Mouse (Mus musculus) forebrain, postnatal 0 days (tissue): ENCODE data around the gene Tmem170b. TPM values are rescaled to one million over a fixed set of nuclear protein-coding genes. Genes with fewer than 3 reads are reported as not detected.

ENCODE experiments used
- ATAC-seq: fragments of 200-750 bp; cut with Nextera tagmentation; 2 replicates; pipeline ENCODE4 v1.8.0; 2017; ENCODE audit warnings: mild to moderate bottlenecking, moderate library complexity
- DNase-seq: peaks from one replicate; pipeline ENCODE4 v3.0.0-alpha.2; 2015
- H3K27ac ChIP-seq: fragments of 300-500 bp; sonication (generic); 2 replicates; pipeline ENCODE4 v1.5.1; 2014; ENCODE audit warnings: low read depth, mild to moderate bottlenecking, antibody characterized with exemption, low read length, moderate library complexity, mixed read lengths
- H3K27me3 ChIP-seq: fragments of 300-500 bp; sonication (generic); 2 replicates; pipeline ENCODE4 v1.6.1; 2014; ENCODE audit warnings: mild to moderate bottlenecking, low read length, mixed read lengths; ENCODE audit not compliant: insufficient read depth
- H3K36me3 ChIP-seq: fragments of 300-500 bp; sonication (generic); 2 replicates; pipeline ENCODE4 v1.6.1; 2014; ENCODE audit warnings: mild to moderate bottlenecking, moderate library complexity; ENCODE audit not compliant: insufficient read depth
- H3K4me1 ChIP-seq: fragments of 300-500 bp; sonication (generic); 2 replicates; pipeline ENCODE4 v1.6.1; 2014; ENCODE audit warnings: antibody characterized with exemption; ENCODE audit not compliant: insufficient read depth
- H3K4me2 ChIP-seq: fragments of 300-500 bp; sonication (generic); 2 replicates; pipeline ENCODE4 v1.6.1; 2014; ENCODE audit warnings: low read depth, mild to moderate bottlenecking, moderate library complexity
- H3K4me3 ChIP-seq: fragments of 300-500 bp; sonication (generic); 2 replicates; pipeline ENCODE4 v1.5.1; 2014; ENCODE audit warnings: low read depth, low read length, mixed read lengths
- H3K9ac ChIP-seq: fragments of 300-500 bp; sonication (generic); 2 replicates; pipeline ENCODE4 v1.6.1; 2014; ENCODE audit warnings: mild to moderate bottlenecking
- H3K9me3 ChIP-seq: fragments of 300-500 bp; sonication (generic); 2 replicates; pipeline ENCODE4 v1.6.1; 2016; ENCODE audit warnings: low read length
- CTCF ChIP-seq: sonication (generic); IDR thresholded peaks from 2 replicates; pipeline ENCODE4 v1.5.1; 2016; ENCODE audit warnings: antibody characterized with exemption, control low read depth, low read depth
- WGBS: fragments of 180-500 bp; shearing (Covaris S2); extraction: QIAGEN DNeasy Blood & Tissue Kit; methylation state at CpG from one replicate; pipeline ENCODE4 v1.1.7; 2014; 5-methylcytosine and 5-hydroxymethylcytosine counted together
- polyA plus RNA-seq: library from polyadenylated mRNA; unstranded; fragments of >200 nt; fragmentation: Nextera tagmentation; extraction: Ambion mirVana; gene quantifications from 2 replicates; pipeline ENCODE4 v1.2.1, GENCODE M21; 2015
- total RNA-seq: library from RNA; depleted of rRNA; stranded (reverse); fragments of >200 nt; gene quantifications from 2 replicates; pipeline ENCODE4 v1.2.3, GENCODE M21; 2014; rRNA removed

Gene Tmem170b
- total and polyA plus RNA-seq, 2 experiments from 2014 or later = 33.7 to 35.6 TPM

- DNase-seq = no peak
- no peak overlapping the region for H3K4me3 ChIP-seq
- H3K27me3 ChIP-seq = no peaks in the 10 kb centered on the region
- H3K9me3 ChIP-seq = no peaks in the 10 kb centered on the region
- H3K4me2 ChIP-seq = no peak overlapping the region
- TF ChIP-seq CTCF = no peak
- no peak for ATAC-seq
- H3K36me3 ChIP-seq = no peaks in the 10 kb centered on the region
- 86% methylated on average over 6 of the region's 6 CpGs for WGBS
- H3K4me1 ChIP-seq = no peaks in the 10 kb centered on the region
- no peak overlapping the region for H3K27ac ChIP-seq
- H3K9ac ChIP-seq = no peak overlapping the region
Observed at GRCm38 (mm10) chr13:41689055-41689454, 83.3 kb downstream of the Tmem170b start.

DNA sequence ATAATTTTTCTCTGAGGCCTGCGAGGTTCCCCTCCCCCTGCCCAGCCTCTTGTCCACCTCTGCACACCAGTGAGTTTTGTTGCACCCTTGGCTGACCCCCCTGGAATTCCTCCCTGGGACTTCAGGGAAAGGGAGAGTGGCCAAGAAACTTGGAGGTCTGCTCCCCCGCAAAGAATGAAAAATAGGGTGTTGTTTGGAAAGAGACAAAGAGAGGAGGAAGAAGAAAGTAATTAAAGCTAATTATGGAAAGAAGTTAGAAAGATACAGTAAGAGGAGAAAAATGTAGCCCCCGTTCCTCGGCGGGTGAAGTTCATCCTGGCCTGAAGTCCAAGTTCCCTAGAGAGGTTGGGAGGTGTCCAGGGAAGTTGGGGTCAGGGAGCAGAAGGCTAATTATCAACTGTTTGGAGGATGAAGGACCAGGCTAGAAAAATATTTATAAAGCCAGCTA lies 83.9 kb downstream of the Tmem170b start:
- Histone ChIP-seq H3K9ac (no peak overlapping the region), H3K36me3 (no peaks in the 10 kb centered on the region), H3K4me1 (no peaks in the 10 kb centered on the region), H3K9me3 (no peaks in the 10 kb centered on the region), H3K27me3 (no peaks in the 10 kb centered on the region), H3K27ac (no peak overlapping the region), H3K4me2 (no peak overlapping the region), H3K4me3 (no peak overlapping the region)
- ATAC-seq (no peak), DNase-seq (no peak)
- 59% methylated on average over 5 of the region's 5 CpGs for WGBS
- no peak for TF ChIP-seq CTCF

Other genes starting within 250 kb of the Tmem170b start
- gene Nedd9, start 118.5 kb upstream of the Tmem170b start, total RNA-seq = 25.5 and 30.5 TPM in 2 replicates
- gene Nedd9, start 118.5 kb upstream of the Tmem170b start, polyA plus RNA-seq = 9.5 and 12.6 TPM in 2 replicates
- not detected in 2 replicates for gene Adtrp, start 241.8 kb downstream of the Tmem170b start, total RNA-seq
- gene Adtrp, start 241.8 kb downstream of the Tmem170b start, polyA plus RNA-seq = 0.19 TPM in 1 of 2 replicates, not detected in the other